Mouse (Mus musculus) ES-CJ7 (cell line): ENCODE measurements around the gene Tmem82.

Source experiments
- DNase-seq: peaks from one replicate; pipeline ENCODE4 v3.0.0; 2011; ENCODE audit warnings: low read depth, low spot score

Gene Tmem82

DNA sequence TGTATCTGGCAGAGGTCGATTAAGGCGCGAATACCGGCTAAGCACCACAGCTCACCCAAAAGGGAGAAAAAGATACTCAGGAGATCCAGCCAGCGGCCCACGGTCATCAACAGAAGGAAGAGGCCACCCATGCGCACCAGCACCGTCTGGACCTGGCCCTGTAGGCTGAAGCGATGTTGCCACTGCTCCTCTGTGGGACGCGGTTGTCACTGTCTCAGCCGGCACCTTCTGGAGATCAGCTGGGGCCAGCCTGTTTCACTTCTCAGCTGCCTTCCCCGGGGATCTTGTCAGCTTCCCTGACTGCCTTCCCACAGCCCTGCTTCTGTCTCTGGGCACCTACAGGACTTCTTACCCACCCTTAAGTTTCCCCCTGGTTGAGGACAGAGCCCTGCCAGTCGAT is 3.5 kb downstream of the Tmem82 start:
- no peak for DNase-seq

DNA sequence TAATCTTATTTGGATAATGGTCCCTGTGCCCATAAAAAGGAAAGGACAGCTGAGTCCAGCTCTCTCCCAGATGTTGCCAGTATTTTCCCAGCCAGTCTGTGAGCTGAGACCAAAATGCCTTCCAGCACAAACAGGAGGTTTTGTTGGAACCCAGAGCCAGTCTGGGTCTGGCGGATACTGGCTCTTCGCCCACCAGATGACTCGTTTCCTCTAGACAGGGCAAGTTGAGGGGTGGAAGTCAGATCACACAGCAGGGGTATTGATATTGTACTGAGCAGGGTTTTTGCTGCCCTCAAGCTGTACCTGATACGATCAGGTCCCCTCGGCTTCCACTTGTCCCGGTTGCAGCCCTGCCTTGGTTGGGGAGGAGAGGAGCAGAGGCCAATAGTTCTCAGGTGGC is 8.9 kb downstream of the Tmem82 start:
- no peak for DNase-seq

DNA sequence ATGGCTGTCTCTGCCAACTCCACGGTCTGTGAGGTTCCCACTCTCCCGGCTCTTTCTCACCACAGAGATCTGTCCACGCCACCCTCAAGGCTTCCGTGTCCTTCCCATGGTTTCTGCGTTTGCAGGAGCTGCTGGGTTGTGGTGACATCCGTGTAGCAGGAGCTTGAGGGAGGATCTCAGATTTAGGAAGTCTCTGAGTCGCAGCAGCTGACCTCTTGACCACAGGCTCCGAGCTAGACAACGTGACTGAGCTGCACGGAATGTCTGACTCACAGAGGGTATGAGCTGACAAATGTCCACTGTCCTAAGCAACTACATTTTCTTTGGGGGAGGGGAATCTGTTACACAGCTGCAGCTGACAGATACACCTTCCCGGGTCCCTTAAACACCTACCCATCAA is 12.6 kb downstream of the Tmem82 start, which contains the start of gene Fblim1:
Gene Fblim1 (minus strand): TSS at position 236 of the 400 bp plus-strand sequence.
- DNase-seq = no peak

DNA sequence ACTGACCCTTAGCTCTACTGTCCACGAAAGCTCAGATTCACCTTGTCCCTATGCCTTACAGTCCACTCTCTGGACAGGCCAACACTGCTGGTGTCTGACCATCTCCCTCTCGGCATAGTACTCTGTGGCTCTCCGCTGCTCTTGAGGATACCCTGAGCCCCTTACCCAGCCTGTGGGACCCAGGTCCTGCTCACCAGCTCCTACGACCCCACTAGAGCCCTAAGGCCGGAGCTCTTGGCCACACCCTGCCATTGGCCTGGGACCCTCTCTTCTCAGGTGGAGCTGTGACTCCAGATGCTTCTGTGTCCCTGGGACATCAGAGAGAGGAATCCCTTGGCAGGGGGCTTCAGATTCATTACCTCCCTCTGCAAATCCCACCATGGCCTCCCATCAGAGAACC is 13.0 kb downstream of the Tmem82 start:
- no peak for DNase-seq

DNA sequence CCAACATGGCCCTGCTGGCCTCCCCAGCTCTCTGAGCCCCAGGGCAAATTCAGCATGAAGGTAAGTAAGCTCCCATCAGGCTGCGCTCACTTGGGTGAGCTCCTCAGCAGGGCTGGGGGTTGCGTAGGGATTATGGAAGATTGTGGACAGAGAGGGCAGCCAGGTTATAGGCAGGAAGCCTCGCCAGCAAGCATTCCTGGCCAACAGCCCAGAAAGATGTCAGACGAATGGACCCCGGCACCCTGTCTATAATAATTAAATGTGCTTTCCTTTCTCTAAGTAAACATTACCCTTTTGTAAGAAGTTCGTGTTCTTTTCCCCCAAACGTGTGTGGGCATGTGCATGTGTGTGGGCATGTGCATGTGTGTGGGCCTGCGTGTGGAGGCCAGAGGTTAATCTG is 13.9 kb downstream of the Tmem82 start:
- DNase-seq = no peak

DNA sequence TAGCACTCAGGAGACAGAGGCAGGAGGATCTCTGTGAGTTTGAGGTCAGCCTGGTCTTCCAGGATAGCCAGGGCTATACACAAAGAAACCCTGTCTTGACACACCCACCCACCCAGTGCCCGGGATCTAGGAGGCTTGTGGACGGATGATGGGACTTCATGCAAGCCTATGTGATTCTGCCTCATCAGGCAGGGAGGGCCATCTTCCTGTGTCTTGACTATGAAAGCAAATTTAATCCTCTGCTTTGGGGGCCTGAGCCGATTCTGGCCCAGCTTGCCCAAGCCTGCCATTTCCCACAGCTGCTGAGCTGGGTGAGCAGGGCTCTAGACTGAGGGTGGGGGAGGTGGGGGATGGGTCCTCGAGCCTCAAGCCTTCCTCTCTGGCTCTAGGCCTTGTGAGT is 14.5 kb downstream of the Tmem82 start:
- no peak for DNase-seq

DNA sequence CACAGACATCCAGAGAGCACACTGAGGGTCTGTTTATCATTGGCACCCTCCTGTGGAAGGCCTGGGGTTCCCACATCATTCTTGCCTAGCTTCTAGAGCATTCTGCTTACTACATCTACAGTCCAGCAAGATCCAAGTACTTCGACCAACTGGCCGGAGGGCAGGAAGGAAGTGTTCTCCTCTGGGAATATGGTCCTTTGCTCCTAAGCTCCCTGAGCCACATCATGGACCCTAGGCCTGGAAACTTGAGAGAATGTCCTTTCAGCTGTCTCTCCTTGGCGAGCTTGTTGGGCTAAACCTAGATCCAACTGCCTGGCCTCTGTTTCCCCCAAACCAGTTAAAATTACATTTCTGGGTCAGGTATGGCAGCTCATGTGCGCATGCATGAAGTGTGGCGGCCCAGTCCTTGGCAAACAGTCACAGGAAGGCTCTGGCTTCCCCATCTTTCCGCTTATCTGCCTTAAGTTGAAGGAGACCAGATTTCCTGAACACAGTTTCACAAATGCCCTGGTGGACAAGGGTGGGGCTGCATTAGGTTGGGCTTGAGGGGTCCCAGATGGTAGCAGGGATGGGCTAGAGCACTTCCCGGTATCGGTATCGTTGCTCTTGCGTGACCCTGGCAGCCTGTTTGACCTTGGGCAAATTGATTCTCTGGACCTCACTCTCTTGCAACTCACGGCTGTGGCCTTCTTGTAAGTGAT is 15.8 kb downstream of the Tmem82 start:
- peak; percentile 80 for DNase-seq

DNA sequence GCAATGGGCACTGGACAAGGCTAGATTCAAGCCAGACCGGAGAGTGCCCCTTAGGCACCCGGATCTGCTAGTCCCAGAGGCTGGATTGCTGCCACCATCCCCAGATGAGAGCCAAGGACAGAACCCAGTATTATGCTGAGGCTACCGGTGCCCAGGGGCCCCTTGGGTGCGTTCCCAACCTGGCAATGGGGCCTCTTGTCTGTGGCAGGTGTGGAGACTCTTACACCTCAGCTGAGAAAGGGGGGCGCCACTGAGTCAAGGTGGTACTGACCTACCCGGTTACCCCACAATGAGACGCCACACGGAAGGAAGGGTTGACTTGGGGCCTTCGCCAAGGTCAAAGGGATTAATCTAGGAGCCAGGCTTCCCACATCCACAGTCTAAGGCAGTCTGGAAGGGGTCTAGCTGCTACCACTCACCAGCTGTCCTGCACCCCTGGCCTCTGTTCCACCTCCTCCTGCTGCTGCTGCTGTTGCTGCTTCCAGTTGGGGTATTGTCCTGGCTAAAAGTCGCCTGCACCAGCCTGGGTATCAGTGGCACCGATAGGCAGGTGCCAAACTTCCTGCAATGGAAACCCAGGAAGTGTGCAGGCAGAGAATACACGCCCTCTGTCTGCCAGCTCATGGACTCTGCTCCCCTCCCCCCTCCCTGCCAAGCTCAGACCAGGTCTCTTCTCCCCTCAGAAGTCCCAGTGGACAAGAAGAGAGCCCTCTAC is 17.1 kb downstream of the Tmem82 start:
- no peak for DNase-seq

DNA sequence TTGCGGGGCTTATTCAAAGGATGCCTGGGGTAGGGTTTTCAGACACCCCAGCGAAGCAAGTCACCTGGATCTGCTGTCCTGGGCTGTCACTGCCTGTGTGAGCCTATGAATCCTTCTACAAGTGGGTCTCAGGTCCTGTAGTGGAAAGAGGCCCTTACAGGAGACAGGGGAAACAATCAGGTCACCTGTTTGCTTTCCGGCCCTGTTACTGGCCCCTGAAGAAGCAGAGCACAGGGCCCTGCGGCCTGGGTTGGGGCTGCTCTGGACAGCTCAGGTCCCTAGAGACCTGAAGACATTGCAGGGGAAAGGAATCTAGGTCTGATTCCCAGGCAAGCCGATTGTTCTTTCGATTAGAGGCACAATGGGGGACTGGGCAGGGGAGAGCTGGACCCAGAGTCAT is 18.1 kb downstream of the Tmem82 start:
- no peak for DNase-seq

DNA sequence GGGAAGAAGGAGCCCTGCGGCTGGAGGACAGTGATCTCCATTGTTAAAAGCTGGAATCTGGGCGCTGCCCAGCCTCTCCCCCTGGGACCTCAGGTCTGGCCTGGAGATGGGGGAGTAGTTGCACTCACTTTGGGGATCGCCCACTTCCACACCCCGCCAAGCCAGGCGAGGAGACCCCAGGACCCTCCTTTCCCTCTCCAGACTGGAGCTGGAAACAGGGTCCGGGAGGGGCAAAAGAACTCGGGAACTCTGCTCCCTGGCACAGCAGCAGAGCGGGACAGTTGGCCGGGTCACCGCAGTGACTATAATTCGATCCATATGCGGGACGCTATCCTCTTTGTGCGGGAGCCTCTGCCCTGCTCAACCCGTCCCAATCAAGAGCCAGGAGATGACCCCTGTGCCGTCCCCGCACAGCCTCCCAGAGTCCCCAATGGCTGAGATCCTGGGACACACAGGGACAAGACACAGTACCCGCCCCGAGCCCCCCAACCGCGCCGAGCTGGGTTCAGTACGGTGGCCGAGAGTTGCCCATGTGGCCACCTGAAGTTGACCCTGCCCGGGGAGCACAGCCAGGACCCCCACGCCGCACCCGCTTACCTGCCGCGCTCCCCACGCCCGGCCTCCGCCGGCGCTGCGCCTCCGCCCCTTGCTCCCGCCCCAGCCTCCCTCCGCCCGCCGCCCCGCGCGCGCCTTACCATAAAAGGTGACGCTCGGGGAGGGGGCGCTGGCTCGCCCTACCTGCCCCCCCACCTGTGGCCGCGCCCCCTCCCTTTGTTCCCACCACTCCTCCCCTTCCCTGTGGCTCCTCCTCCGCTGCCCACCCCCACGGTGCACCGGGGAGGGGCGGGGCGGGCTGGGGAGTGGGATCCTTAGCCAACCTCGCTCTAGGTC is 18.9 kb downstream of the Tmem82 start:
- peak; percentile 91 for DNase-seq

DNA sequence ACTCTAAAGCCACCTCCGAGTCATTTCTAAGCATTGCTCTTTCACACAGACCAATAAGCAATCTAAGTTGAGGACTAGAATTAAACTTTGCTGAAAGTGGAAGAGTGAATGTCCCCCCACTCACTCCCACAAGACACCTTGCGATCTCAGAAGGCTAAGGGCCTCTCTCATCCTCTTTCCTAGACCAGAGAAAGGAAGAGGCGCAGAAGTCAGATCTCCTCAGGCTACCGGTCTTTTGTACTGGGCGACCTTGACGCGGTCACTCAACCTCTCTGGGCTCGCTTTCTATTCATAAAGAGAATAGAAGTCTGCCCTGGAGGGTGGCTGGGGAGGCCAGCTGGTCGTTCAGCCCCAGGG is 19.6 kb downstream of the Tmem82 start:
- DNase-seq = peak; percentile 77

DNA sequence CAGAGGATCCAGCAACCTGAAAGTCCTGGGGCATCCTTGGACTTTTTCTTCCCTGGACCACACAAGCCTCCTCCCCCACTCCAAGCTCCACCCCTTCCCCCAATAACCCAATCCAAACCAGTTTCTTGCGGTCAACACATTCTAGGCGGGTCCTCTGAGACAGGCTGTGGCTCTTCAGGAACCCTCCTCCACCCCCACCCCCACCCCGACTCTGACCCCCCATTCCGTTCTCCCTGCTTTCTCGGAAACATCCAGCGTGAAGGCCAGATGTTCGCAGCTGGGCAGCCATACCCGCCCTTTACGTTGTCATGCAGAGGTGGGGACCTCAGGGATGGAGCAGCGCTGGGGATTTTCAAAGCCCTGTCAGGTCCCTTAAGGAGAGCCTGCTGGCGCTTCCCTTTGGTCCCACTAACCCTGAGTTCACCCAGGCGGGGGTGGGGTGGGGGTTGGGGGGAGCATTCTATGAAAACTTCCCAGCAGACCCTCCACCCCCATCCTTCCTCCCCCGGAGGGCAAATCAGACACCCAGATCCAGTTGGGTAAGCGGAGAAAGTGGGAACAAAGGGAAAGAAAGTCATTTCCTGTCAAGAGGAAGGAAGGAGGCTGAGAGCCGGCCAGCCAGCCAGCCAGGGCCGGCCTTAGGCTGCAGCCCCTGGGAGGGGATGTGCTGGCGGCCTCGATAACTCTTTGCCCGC is 20.1 kb downstream of the Tmem82 start:
- peak; percentile 99 for DNase-seq

DNA sequence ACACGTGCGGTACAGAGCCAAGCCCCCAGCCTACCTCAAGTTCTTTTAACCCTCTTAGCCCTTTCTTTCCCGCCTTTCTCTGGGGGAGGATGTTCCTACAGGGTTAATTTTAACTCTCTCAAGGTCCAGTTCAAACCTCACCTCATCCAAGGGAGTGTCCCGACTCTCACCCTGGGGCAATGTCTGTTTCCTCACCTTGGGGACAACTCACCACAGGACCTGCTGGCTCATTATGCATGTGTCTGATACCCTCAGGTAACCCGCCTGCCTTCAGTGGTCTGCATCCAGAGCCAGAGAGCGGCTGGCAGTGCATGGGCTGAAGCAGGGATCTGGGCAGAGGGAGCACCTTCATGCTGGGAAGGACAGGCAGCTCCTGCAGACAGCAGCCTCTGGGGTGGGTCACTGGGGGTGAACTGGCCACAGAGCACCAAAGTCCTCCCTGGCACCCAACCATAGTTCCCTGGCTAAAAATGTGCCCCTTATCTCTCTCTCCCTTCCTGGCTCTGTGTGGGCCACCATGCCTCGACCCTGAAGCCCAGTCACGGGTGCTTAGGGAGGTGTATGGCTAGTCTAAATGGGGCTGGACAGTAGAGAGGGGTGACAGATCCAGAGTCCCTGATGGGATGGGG is 21.6 kb downstream of the Tmem82 start:
- peak; percentile 74 for DNase-seq

DNA sequence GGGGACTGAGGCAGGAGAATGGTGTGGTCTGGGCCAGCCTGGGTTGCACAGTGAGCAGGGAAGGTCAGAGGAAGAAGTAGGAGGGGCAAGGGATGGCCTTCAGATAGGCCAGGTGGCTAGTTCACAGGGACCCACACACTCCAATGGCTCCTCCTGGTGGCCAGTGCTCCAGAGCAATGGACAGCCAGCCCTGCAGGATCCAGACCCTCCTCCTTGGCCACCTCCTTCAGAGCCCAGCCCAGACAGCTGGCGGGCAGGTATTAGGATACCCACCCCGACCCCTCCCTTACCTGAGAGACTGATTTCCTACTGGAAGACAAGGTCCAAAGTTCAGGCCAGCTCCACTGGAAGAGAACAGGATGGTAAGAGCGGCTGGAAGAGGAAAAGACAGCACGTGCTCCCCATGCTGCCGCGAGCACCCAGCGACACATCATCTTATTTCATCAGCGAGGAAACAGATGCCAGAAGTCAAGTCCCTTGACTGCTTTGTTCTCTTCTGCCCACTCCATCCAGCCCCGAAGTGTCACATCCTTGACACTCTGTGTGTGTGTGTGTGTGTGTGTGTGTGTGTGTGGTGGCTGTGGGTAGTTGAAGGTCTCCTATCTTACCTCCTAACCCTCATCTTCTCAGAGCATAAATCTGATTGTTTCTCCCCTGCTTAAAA is 22.7 kb downstream of the Tmem82 start:
- no peak for DNase-seq

DNA sequence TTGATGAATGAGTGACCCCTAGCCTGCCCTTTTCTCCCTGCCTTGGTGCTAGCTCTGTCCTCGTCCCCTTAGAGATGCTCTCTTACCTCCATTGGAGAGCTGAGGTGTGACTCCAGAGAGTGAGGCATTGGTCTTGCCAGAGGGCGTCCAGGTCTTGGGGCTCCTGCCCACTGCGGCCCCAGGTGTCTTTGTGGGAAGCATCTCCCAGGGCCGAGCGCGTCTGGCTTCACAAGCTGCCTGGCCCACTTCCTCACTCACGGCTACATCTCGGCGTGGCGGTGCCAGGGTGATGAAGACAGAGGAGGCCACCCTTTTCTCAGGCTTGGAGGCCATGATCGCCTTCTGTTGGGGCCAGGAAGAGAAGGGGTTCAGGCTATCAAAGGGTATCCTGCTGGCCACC is 23.3 kb downstream of the Tmem82 start:
- no peak for DNase-seq

DNA sequence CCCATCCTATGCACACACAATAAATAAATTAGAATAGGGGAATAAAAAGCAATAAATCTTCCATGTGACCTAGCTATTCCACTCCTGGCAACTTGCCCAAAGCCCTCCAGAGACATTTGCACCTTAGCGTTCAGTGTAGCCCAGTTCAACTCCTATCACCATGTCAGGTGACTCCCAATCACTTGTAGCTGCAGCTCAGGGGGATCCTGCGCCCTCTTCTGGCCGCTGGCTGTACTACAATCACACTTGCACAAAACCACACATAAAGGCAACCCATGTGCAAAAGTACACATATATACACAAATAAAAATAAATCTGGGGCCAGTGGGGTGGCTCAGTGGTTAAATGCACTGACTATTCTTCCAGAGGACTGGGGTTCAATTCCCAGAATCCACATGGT is 26.9 kb downstream of the Tmem82 start:
- peak; percentile 83 for DNase-seq

DNA sequence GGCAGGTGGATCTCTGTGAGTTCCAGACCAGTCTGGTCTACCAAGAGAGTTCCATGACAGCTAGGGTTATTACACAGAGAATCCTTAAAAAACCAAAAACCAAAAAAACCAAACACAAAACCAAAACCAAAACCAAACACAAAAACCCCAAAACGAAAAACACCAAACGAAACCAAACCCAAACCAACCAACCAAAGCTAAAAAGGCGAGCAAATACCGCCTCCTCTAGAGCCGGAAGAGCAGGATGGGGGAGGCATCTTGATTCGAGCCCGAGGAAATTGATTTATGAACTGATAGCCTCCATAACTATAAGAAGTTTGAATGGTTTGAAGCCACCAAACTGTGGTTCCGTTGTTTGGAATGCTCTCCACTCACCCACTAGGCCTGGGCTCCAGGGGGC is 34.5 kb downstream of the Tmem82 start:
- DNase-seq = no peak

DNA sequence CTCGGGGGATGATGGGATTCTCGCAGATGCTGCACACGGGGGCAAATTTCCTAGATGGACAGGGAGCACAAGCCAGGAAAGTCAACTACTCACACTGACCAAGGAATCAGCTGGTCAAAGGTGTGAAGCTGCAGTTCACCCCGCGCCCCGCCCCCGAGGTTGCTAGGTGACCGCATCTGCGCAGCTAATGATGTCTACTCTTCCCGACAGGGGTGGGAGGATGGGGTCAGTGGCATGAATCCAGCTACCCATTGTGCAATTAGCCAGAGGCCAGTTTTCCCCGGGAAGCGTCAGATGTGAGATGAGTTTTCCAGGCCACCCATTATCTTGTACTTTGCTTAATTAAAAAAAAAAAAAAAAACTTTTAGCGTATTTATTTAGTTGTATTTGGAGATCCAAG is 37.4 kb downstream of the Tmem82 start:
- DNase-seq = no peak

DNA sequence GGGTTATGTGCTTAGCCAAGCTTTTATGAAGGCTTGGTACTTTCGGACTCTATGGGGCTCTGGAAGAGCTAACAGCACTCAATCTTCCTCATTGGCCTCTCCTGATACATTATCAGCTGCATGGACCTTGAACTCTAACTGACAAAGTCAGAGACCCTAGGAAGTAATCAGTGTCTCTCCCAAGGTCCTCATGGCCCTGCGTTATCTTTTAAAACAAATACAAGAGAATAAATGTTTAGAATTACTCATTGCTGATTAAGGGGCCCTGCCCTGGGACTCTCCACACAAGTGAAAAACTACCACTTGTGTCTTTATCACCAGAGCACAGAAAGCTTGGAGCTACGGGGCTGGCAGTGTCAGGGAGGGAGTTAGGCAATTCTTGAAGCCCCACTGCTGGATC is 39.6 kb downstream of the Tmem82 start:
- no peak for DNase-seq

DNA sequence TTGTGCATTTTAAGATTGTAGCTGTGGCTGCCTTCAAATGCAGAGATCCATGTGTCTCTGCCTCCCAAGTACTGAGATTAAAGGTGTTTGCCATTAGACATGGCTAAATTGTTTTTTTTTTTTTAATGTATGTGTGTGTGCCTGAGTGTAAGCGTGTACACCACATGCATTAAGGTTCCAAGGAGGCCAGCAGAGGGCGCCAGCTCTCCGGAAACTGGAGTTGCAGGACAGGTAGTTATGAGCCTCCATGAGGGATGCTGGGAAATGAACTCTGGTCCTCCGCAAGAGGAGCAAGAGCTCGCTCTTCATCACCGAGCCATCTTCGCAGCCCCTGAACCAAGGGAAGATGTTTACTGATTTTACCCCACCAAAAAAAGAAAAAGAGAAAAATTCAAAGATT is 41.6 kb downstream of the Tmem82 start:
- DNase-seq = peak; percentile 89

DNA sequence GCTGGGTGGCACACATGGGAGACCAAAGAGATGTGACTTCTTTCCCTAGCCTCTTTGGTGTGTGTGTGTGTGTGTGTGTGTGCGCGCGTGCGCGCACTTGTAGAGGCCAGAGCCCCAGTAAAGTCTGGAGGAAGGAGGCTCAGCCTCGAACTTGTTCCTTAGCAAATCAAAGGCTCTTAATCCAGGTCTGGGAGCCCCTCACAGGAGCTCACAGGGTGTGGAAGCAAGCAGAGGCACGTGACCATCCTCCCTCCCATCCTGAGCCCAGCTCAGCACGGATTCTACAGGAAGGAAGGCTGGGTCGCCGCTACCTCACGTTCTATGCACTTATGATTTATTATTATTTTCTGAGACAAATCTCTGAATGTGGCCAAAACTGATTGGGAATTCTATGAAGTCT is 42.0 kb downstream of the Tmem82 start:
- DNase-seq = peak; percentile 85
